Mouse (Mus musculus): ENCODE data around the gene Rex1bd. TPM values are rescaled to one million over a fixed set of nuclear protein-coding genes. Genes with fewer than 3 reads are reported as not detected.
"Not testable (repeated sequence)": the region's sequence is repeated elsewhere in the genome, so short reads cannot be mapped to it uniquely, and the experiment has no call there.

Rex1bd gene
- polyA plus RNA-seq, 1 experiment from 2014 or later = 155 TPM

- no peaks in the 10 kb centered on the region for H3K9me3 ChIP-seq
- H3K4me1 ChIP-seq (replicated peaks) = peaks cover 40% of the 10 kb centered on the region
- H3K9ac ChIP-seq (replicated peaks) = peak within 1 kb of the TSS; percentile 92
- under 1% methylated on average over 45 of the region's 61 CpGs for WGBS
- peak within 1 kb of the TSS; percentile 88 for H3K27ac ChIP-seq
- peak within 1 kb of the TSS; percentile 87 for H3K4me2 ChIP-seq (replicated peaks)
- H3K36me3 ChIP-seq = peaks cover 31% of the 10 kb centered on the region
- peak; percentile 94 for ATAC-seq
- peak within 1 kb of the TSS; percentile 81 for H3K4me3 ChIP-seq (replicated peaks)
- no peaks in the 10 kb centered on the region for H3K27me3 ChIP-seq
Observed at GRCm38 (mm10) chr8:70527512-70528181, 21.1 kb upstream of the Rex1bd start, which contains the start of the genes Fkbp8 and Kxd1. TSS of gene Fkbp8 (plus strand) at chr8:70527724. TSS of gene Kxd1 (minus strand) at chr8:70527956.

- Histone ChIP-seq H3K4me2 (replicated peaks) (peak overlapping the region; percentile 87), H3K4me1 (replicated peaks) (peaks cover 45% of the 10 kb centered on the region), H3K9me3 (no peaks in the 10 kb centered on the region), H3K36me3 (peaks cover 25% of the 10 kb centered on the region), H3K27ac (peak overlapping the region; percentile 88), H3K4me3 (replicated peaks) (peak overlapping the region; percentile 81), H3K9ac (replicated peaks) (peak overlapping the region; percentile 92), H3K27me3 (no peaks in the 10 kb centered on the region)
- peak; percentile 28; the same call in 1 of the 2 replicates for ATAC-seq
- WGBS = 3% methylated on average over 8 of the region's 8 CpGs
Observed at GRCm38 (mm10) chr8:70527111-70527511, 20.6 kb upstream of the Rex1bd start.

- peak overlapping the region; percentile 81 for H3K27ac ChIP-seq
- WGBS = under 1% methylated on average over 47 of the region's 51 CpGs
- peaks cover 21% of the 10 kb centered on the region for H3K36me3 ChIP-seq
- peaks cover 29% of the 10 kb centered on the region for H3K4me1 ChIP-seq (replicated peaks)
- H3K9me3 ChIP-seq = no peaks in the 10 kb centered on the region
- H3K9ac ChIP-seq (replicated peaks) = peak overlapping the region; percentile 74
- peak; percentile 87 for ATAC-seq
- peak overlapping the region; percentile 81 for H3K4me2 ChIP-seq (replicated peaks)
- no peaks in the 10 kb centered on the region for H3K27me3 ChIP-seq
- H3K4me3 ChIP-seq (replicated peaks) = peak overlapping the region; percentile 66
Observed at GRCm38 (mm10) chr8:70522592-70523403, 16.2 kb upstream of the Rex1bd start.

- Histone ChIP-seq H3K9me3 (no peaks in the 10 kb centered on the region), H3K36me3 (peaks cover 43% of the 10 kb centered on the region), H3K4me2 (replicated peaks) (no peak overlapping the region), H3K4me1 (replicated peaks) (peaks cover 17% of the 10 kb centered on the region), H3K9ac (replicated peaks) (no peak overlapping the region), H3K27me3 (no peaks in the 10 kb centered on the region), H3K4me3 (replicated peaks) (no peak overlapping the region), H3K27ac (no peak overlapping the region)
- WGBS = 55% methylated on average over 2 of the region's 2 CpGs
- ATAC-seq = no peak
Observed at GRCm38 (mm10) chr8:70519606-70520005, 13.1 kb upstream of the Rex1bd start.

GRCm38 (mm10) chr8:70519043-70519442 lies 12.5 kb upstream of the Rex1bd start:
- H3K36me3 ChIP-seq = peaks cover 48% of the 10 kb centered on the region
- no peak overlapping the region for H3K9ac ChIP-seq (replicated peaks)
- H3K9me3 ChIP-seq = no peaks in the 10 kb centered on the region
- H3K4me2 ChIP-seq (replicated peaks) = no peak overlapping the region
- no peak overlapping the region for H3K27ac ChIP-seq
- 97% methylated on average over 6 of the region's 6 CpGs for WGBS
- H3K4me1 ChIP-seq (replicated peaks) = peaks cover 17% of the 10 kb centered on the region
- no peak overlapping the region for H3K4me3 ChIP-seq (replicated peaks)
- no peak for ATAC-seq
- no peaks in the 10 kb centered on the region for H3K27me3 ChIP-seq

GRCm38 (mm10) chr8:70517940-70518643 lies 11.5 kb upstream of the Rex1bd start:
- Histone ChIP-seq H3K27ac (no peak overlapping the region), H3K9me3 (no peaks in the 10 kb centered on the region), H3K4me1 (replicated peaks) (peaks cover 13% of the 10 kb centered on the region), H3K4me3 (replicated peaks) (no peak overlapping the region), H3K27me3 (no peaks in the 10 kb centered on the region), H3K4me2 (replicated peaks) (no peak overlapping the region), H3K36me3 (peaks cover 57% of the 10 kb centered on the region), H3K9ac (replicated peaks) (no peak overlapping the region)
- WGBS = 72% methylated on average over 10 of the region's 10 CpGs
- no peak for ATAC-seq

GRCm38 (mm10) chr8:70513441-70513840 lies 6.9 kb upstream of the Rex1bd start:
- H3K9me3 ChIP-seq = no peaks in the 10 kb centered on the region
- H3K9ac ChIP-seq (replicated peaks) = no peak overlapping the region
- H3K27me3 ChIP-seq = no peaks in the 10 kb centered on the region
- WGBS = 82% methylated on average over 2 of the region's 2 CpGs
- H3K4me1 ChIP-seq (replicated peaks) = peaks cover 26% of the 10 kb centered on the region
- peaks cover 54% of the 10 kb centered on the region for H3K36me3 ChIP-seq
- no peak overlapping the region for H3K4me2 ChIP-seq (replicated peaks)
- no peak for ATAC-seq
- no peak overlapping the region for H3K27ac ChIP-seq
- no peak overlapping the region for H3K4me3 ChIP-seq (replicated peaks)

GRCm38 (mm10) chr8:70512253-70512903 lies 5.8 kb upstream of the Rex1bd start:
- Histone ChIP-seq H3K9ac (replicated peaks) (no peak overlapping the region), H3K4me2 (replicated peaks) (no peak overlapping the region), H3K4me1 (replicated peaks) (peaks cover 28% of the 10 kb centered on the region), H3K4me3 (replicated peaks) (no peak overlapping the region), H3K9me3 (no peaks in the 10 kb centered on the region), H3K27ac (no peak overlapping the region), H3K36me3 (peaks cover 53% of the 10 kb centered on the region), H3K27me3 (no peaks in the 10 kb centered on the region)
- 92% methylated on average over 11 of the region's 11 CpGs for WGBS
- ATAC-seq = no peak

- Histone ChIP-seq H3K36me3 (peaks cover 56% of the 10 kb centered on the region), H3K9ac (replicated peaks) (no peak overlapping the region), H3K9me3 (no peaks in the 10 kb centered on the region), H3K4me3 (replicated peaks) (no peak overlapping the region), H3K4me2 (replicated peaks) (0 out of 2 replicates have a peak overlapping the region, but pooled peaks have one; percentile 86), H3K4me1 (replicated peaks) (peaks cover 28% of the 10 kb centered on the region), H3K27ac (no peak overlapping the region), H3K27me3 (no peaks in the 10 kb centered on the region)
- WGBS = 95% methylated on average over 2 of the region's 2 CpGs
- no peak for ATAC-seq
Observed at GRCm38 (mm10) chr8:70511770-70512169, 5.2 kb upstream of the Rex1bd start.

- H3K27me3 ChIP-seq, H3K9me3 ChIP-seq, ATAC-seq: not testable (repeated sequence)
- Histone ChIP-seq H3K27ac (peak overlapping the region; percentile 96; the same call in 1 of the 2 replicates), H3K36me3 (peaks cover 50% of the 10 kb centered on the region), H3K4me1 (replicated peaks) (peaks cover 28% of the 10 kb centered on the region), H3K9ac (replicated peaks) (peak overlapping the region; percentile 99; the same call in 1 of the 2 replicates), H3K4me3 (replicated peaks) (peak overlapping the region; percentile 97), H3K4me2 (replicated peaks) (peak overlapping the region; percentile 86)
- 91% methylated on average over 6 of the region's 6 CpGs for WGBS
Observed at GRCm38 (mm10) chr8:70511174-70511573, 4.6 kb upstream of the Rex1bd start.

- Histone ChIP-seq H3K9me3 (no peaks in the 10 kb centered on the region), H3K4me1 (replicated peaks) (peaks cover 36% of the 10 kb centered on the region), H3K27me3 (no peaks in the 10 kb centered on the region), H3K36me3 (peaks cover 43% of the 10 kb centered on the region), H3K4me3 (replicated peaks) (peak within 1 kb of the TSS; percentile 97), H3K27ac (peak within 1 kb of the TSS; percentile 96), H3K9ac (replicated peaks) (peak within 1 kb of the TSS; percentile 99), H3K4me2 (replicated peaks) (peak within 1 kb of the TSS; percentile 86)
- WGBS = 2% methylated on average over 74 of the region's 74 CpGs
- peak; percentile 81 for ATAC-seq
Observed at GRCm38 (mm10) chr8:70510228-70510915, 3.8 kb upstream of the Rex1bd start, which contains the start of gene Uba52. TSS of gene Uba52 (minus strand) at chr8:70510801.

Measured in midbrain, embryonic 13.5 days (tissue).